Mouse (Mus musculus) embryonic facial prominence, embryonic 10.5 days (tissue): ENCODE data around the gene Amotl2. TPM values are rescaled to one million over a fixed set of nuclear protein-coding genes. Genes with fewer than 3 reads are reported as not detected.

Experiments
- DNase-seq: peaks from one replicate; pipeline ENCODE4 v3.0.0-alpha.2; 2017; ENCODE audit warnings: low spot score
- H3K27ac ChIP-seq: fragments of 300-500 bp; sonication (generic); replicated peaks from 2 replicates; pipeline ENCODE4 v1.5.1; 2016; ENCODE audit warnings: mild to moderate bottlenecking
- H3K27me3 ChIP-seq: fragments of 300-500 bp; sonication (generic); replicated peaks from 2 replicates; pipeline ENCODE4 v1.6.1; 2016; ENCODE audit warnings: low read depth, mild to moderate bottlenecking; ENCODE audit not compliant: poor library complexity, severe bottlenecking
- H3K36me3 ChIP-seq: fragments of 300-500 bp; sonication (generic); replicated peaks from 2 replicates; pipeline ENCODE4 v1.6.1; 2016; ENCODE audit warnings: mild to moderate bottlenecking, moderate library complexity
- H3K4me1 ChIP-seq: fragments of 300-500 bp; sonication (generic); 2 replicates; pipeline ENCODE4 v1.6.1; 2016
- H3K4me3 ChIP-seq: fragments of 300-500 bp; sonication (generic); 2 replicates; pipeline ENCODE4 v1.5.1; 2016; ENCODE audit warnings: mild to moderate bottlenecking, moderate library complexity
- H3K9me3 ChIP-seq: fragments of 300-500 bp; sonication (generic); 2 replicates; pipeline ENCODE4 v1.6.1; 2016; ENCODE audit warnings: mild to moderate bottlenecking
- WGBS: fragments of 180-500 bp; shearing (Covaris S2); methylation state at CpG from one replicate; pipeline ENCODE4 v1.1.7; 2016; 5-methylcytosine and 5-hydroxymethylcytosine counted together
- polyA plus RNA-seq: library from polyadenylated mRNA; unstranded; fragments of >200 nt; fragmentation: Nextera tagmentation; extraction: Ambion mirVana; gene quantifications from 2 replicates; pipeline ENCODE4 v1.2.1, GENCODE M21; 2016

The Amotl2 gene
- polyA plus RNA-seq, 1 experiment from 2014 or later = 61.4 TPM

DNA sequence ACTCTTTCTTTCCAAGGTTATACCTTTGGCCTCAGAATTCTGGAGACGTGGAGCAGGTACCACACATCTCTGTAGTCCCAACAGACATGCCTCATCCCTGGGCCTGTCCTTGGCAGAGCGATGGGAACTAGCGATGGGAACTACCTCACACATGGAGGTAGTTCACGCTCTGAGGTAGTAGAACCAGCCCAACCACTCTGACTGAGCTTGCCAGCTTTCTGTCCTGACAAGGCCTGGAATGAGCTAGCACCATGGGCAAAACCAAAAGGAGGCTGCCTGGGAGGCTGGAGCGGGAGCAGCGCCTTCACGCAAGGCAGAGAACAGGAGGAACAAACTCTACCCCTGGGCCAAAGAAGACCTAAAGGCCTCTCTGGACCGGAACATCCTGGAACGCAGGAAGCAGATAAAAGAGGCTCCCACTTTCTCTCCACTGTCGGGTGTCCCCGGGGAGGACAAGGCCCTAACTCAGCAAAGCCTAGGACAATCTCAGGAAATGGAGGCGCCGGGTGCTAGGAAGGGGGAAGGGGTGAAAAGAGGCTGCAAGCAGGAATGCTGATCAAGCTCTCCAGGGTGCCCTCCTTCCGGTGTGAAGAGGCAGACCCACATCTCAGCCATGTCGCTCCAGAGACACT is 6.9 kb upstream of the Amotl2 start:
- H3K9me3 ChIP-seq = no peaks in the 10 kb centered on the region
- WGBS = 63% methylated on average over 15 of the region's 15 CpGs
- no peaks in the 10 kb centered on the region for H3K36me3 ChIP-seq
- H3K4me1 ChIP-seq = peaks cover 40% of the 10 kb centered on the region
- H3K27ac ChIP-seq = peak overlapping the region; percentile 63
- no peaks in the 10 kb centered on the region for H3K27me3 ChIP-seq
- DNase-seq = no peak
- H3K4me3 ChIP-seq = no peak overlapping the region

DNA sequence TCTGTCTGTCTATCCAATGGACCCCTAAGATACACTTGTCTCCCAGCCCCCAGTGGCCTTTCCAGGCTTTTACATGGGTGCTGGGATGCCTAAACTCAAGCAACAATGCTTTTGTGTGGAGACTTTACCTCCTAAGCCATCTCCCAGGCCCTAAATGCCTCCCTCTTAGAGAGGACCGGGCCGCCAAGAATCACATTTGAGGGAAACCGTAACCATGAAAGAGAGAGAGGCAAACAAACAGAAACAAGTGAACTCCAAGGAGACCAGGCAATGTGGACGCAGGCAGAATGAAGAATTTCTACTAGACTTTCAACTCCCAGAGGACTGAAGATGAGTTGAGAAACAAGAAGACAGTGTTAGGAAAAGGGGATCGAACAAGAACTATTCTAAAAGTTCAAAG is 6.0 kb upstream of the Amotl2 start:
- H3K27ac ChIP-seq = peak overlapping the region; percentile 63; the same call in 1 of the 2 replicates
- WGBS = 72% methylated on average over 5 of the region's 5 CpGs

DNA sequence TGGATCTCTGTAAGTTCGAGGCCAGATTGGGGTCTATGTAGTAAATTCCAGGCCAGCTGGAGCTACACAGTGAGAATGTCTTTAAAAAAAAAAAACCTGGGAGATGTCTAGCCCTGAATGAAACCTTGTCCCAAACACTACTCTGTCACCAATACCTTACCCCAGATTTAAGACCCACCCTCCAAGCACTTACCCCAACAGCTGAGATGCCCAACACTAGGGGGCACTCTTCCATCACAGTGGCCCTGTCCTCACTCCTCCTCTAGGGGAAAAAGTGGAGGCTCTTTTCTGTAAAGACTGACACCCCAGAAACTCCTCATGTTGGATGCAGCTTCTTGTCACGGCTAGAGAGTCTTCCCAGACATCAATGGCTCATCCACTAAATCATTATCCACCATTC is 2.7 kb upstream of the Amotl2 start:
- peak; percentile 69 for DNase-seq
- Histone ChIP-seq H3K36me3 (no peaks in the 10 kb centered on the region), H3K4me3 (no peak overlapping the region), H3K4me1 (peaks cover 60% of the 10 kb centered on the region), H3K27me3 (peaks cover 4% of the 10 kb centered on the region; the same call in 1 of the 2 replicates), H3K9me3 (no peaks in the 10 kb centered on the region), H3K27ac (no peak overlapping the region)
- WGBS = 53% methylated on average over 2 of the region's 2 CpGs

More for the DNA sequence above, 6.0 kb upstream of the Amotl2 start:
- H3K4me1 ChIP-seq = peaks cover 49% of the 10 kb centered on the region
- DNase-seq = no peak
- H3K27me3 ChIP-seq = peaks cover 4% of the 10 kb centered on the region; the same call in 1 of the 2 replicates
- no peaks in the 10 kb centered on the region for H3K36me3 ChIP-seq
- H3K4me3 ChIP-seq = no peak overlapping the region
- no peaks in the 10 kb centered on the region for H3K9me3 ChIP-seq

DNA sequence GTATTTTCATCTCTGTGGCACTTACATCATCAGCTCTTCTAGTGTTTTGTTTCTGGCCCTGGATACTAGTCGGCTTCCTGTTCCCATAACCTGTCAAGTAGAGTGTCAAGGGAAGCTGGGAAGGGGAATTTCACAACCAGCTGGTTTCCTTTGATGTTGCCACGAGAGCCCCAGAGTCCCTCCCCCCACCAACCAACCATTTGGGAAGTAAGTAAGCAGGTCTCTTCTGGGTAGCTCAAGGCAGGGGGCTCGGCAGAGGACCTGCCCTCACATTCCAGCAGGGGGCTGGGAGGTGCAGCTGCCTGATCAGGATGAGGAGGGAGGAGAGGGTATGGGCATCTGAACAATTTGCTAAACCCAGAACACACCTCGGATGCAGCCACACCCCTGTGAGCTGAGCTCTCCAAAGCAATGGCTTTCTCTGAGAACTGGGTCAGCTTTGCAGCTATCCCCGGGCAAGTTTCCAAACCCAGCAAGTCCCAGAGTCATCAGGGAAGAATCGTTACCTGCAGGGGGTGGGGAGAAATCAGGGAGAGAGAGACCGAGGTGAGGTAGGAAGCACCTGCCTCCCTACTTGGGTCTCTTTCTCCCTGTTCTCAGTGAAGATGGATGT is 1.5 kb upstream of the Amotl2 start:
- H3K27ac ChIP-seq = peak overlapping the region; percentile 76
- H3K9me3 ChIP-seq = no peaks in the 10 kb centered on the region
- DNase-seq = peak; percentile 66
- peaks cover 65% of the 10 kb centered on the region for H3K4me1 ChIP-seq
- H3K4me3 ChIP-seq = peak overlapping the region; percentile 28
- H3K36me3 ChIP-seq = peaks cover 3% of the 10 kb centered on the region
- peaks cover 4% of the 10 kb centered on the region; the same call in 1 of the 2 replicates for H3K27me3 ChIP-seq
- 4% methylated on average over 7 of the region's 7 CpGs for WGBS

DNA sequence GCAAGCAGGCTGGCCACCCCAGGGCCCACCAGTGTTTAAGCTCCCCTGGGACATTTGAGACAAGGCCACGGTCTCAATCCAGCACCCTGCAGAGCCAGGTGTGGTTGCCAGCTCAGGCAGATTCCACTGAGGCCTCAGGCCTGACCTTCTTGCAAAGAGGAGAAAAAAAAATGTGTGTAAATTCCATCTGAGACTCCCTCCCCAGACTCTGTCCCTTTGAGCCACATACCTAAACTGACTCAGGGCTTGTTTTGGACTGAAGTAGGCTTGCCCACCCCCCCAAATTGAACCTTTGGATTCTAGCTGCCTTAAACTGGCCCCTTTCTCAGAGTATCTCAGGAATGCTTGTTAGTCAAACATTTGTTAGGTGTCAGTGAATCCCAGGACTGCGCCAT is 969 bp upstream of the Amotl2 start:
- Histone ChIP-seq H3K4me1 (peaks cover 65% of the 10 kb centered on the region), H3K27ac (peak overlapping the region; percentile 76), H3K36me3 (peaks cover 8% of the 10 kb centered on the region), H3K9me3 (no peaks in the 10 kb centered on the region), H3K27me3 (peaks cover 4% of the 10 kb centered on the region; the same call in 1 of the 2 replicates), H3K4me3 (peak overlapping the region; percentile 28)
- 41% methylated on average over 2 of the region's 2 CpGs for WGBS
- no peak for DNase-seq

DNA sequence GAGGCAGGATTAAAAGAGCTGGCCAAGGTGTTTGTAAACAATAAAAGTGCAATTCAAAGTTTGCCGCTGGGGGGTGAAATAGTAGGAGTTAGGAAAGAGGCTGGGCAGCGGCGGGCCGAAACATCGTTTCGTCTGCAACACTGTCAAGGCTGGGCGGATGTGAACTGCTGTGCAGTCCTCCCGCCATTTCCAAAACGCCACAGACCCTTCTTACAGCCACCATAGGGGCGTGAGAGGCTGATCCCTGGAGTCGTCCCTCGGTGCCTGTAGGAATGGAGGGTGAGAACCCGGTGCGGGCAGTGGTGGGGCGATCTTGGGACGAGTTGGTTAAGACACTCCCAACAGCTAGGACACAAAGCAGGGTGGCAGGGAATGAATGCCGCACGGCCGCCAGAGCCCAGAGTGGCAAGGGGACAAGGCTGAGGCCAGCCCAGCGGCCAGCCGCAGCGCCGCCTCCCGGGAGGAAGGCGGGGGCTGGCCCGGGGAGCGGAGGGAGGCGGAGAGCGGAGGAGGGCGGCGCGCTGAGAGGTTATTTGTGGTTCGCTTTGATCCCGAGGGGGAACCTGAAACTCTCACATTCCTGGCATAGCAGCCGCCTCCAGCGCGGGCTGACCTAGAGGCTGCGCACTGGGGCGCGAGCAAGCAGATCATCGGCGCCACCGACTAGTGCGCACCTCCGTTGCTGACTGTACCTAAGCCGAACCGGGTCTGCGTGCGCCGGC is 853 bp downstream of the Amotl2 start:
- peak; percentile 96 for DNase-seq
- H3K27me3 ChIP-seq = peaks cover 4% of the 10 kb centered on the region; the same call in 1 of the 2 replicates
- peaks cover 73% of the 10 kb centered on the region for H3K4me1 ChIP-seq
- under 1% methylated on average over 50 of the region's 50 CpGs for WGBS
- peak overlapping the region; percentile 87 for H3K4me3 ChIP-seq
- peak overlapping the region; percentile 99 for H3K27ac ChIP-seq
- no peaks in the 10 kb centered on the region for H3K9me3 ChIP-seq
- peaks cover 26% of the 10 kb centered on the region for H3K36me3 ChIP-seq

DNA sequence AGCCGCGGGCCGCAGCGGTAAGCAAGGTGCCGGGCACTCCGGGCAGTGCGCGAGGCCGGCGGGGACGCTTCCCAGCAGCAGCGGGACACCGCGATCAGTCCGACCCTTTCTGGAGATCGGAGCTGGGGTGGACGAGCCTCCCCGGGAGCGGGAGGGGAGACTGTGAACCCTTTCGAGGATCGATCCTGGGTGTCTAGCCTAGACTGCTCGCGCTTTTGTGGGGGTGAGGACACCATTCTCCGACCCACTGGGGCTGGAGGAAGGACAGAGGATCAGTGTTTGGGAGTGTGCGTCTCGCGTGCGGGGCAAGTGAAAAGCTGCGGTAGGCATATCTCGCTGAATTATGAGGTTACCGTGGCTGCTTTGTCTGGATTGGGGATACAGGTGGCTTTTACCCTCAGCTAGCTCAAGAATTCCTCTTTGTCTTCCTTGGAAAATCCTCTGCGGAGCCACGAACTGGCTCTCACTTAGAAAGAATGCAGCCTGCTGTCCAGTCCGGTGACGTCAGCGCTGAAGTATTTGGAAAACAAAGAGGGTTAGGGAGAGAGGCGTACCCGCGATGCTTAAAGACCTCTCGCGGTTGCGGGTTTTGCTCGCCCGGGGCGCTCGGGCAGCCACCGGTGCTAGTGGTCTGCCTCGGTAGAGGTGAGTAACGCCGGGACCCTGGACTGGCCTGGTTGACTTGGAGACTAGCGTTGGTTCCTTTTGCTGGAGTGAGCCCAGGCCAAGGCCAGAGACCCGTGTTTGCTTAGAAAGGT is 1.6 kb downstream of the Amotl2 start:
- H3K9me3 ChIP-seq = no peaks in the 10 kb centered on the region
- peaks cover 80% of the 10 kb centered on the region for H3K4me1 ChIP-seq
- peak overlapping the region; percentile 87 for H3K4me3 ChIP-seq
- peaks cover 33% of the 10 kb centered on the region for H3K36me3 ChIP-seq
- H3K27ac ChIP-seq = peak overlapping the region; percentile 99
- WGBS = under 1% methylated on average over 52 of the region's 52 CpGs
- H3K27me3 ChIP-seq = peaks cover 4% of the 10 kb centered on the region; the same call in 1 of the 2 replicates
- DNase-seq = peak; percentile 89

DNA sequence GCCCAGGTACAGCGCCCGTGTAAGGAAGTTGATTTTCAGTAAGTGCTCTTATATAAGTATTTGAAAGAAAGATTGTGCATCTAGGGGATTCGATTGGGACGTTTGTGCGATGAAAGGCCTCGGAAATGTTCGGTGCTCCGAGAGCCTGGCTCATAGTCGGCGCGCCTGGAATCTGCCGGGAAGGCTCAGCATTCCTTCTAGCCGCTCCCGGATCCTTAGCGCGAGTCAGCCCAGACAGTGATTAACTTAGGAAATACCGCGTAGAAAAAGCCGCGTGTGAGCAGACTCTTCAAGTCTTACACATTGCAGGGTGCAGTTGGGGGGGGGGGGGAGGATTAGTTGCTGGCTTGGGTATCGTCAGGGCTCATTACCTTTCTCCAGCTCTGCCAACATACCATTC is 2.2 kb downstream of the Amotl2 start:
- H3K9me3 ChIP-seq = no peaks in the 10 kb centered on the region
- peaks cover 85% of the 10 kb centered on the region for H3K4me1 ChIP-seq
- H3K4me3 ChIP-seq = peak overlapping the region; percentile 87
- WGBS = under 1% methylated on average over 21 of the region's 21 CpGs
- peaks cover 40% of the 10 kb centered on the region for H3K36me3 ChIP-seq
- peaks cover 4% of the 10 kb centered on the region; the same call in 1 of the 2 replicates for H3K27me3 ChIP-seq
- no peak for DNase-seq
- peak overlapping the region; percentile 99 for H3K27ac ChIP-seq

DNA sequence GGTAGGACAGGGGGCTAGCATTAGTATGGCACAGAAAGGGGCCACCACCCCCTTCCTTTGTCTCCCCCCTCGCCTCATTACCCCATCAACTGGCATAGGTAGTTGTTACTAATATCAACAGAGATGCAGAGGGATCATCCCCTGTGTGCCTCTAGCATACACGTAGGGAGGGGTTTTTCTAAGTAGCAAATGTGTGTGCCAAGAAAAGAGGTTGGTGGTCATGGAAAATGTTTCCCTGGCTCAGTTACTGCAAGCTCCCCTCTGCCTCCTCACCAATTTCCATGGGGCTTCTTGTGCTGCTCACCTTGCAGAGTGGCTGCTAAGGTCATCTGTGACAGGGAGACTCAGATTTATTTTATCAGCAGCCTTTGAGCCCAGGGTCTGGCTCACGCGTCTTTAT is 2.6 kb downstream of the Amotl2 start:
- H3K27me3 ChIP-seq = peaks cover 4% of the 10 kb centered on the region; the same call in 1 of the 2 replicates
- 4% methylated on average over 4 of the region's 4 CpGs for WGBS
- H3K27ac ChIP-seq = peak overlapping the region; percentile 99
- H3K9me3 ChIP-seq = no peaks in the 10 kb centered on the region
- DNase-seq = no peak
- H3K4me3 ChIP-seq = peak overlapping the region; percentile 87
- peaks cover 44% of the 10 kb centered on the region for H3K36me3 ChIP-seq
- peaks cover 85% of the 10 kb centered on the region for H3K4me1 ChIP-seq

DNA sequence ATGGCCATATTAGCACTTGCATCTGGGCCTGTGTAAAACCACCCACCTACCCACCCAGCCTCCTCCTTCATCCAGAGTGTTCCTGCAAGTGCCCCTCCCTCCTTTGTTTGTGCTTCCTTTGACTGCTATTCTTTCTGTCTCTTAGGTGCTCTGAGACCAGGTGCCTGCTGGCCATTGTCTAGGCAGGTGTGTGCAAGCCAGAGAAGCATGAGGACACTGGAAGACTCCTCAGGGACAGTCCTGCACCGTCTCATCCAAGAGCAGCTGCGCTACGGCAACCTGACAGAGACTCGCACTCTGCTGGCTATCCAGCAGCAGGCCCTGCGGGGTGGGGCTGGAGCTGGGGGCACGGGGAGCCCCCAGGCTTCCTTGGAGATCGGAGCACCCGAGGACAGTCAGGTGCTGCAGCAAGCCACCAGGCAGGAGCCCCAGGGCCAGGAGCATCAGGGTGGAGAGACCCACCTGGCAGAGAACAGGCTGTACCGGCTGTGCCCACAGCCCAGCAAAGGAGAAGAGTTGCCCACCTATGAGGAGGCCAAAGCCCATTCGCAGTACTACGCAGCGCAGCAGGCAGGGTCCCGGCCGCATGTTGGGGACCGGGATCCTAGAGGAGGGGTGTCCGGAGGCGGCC is 3.6 kb downstream of the Amotl2 start:
- DNase-seq = no peak
- Histone ChIP-seq H3K9me3 (no peaks in the 10 kb centered on the region), H3K27ac (peak overlapping the region; percentile 68), H3K36me3 (peaks cover 53% of the 10 kb centered on the region), H3K4me3 (peak overlapping the region; percentile 87), H3K4me1 (peaks cover 85% of the 10 kb centered on the region), H3K27me3 (peaks cover 4% of the 10 kb centered on the region; the same call in 1 of the 2 replicates)
- 70% methylated on average over 17 of the region's 17 CpGs for WGBS

DNA sequence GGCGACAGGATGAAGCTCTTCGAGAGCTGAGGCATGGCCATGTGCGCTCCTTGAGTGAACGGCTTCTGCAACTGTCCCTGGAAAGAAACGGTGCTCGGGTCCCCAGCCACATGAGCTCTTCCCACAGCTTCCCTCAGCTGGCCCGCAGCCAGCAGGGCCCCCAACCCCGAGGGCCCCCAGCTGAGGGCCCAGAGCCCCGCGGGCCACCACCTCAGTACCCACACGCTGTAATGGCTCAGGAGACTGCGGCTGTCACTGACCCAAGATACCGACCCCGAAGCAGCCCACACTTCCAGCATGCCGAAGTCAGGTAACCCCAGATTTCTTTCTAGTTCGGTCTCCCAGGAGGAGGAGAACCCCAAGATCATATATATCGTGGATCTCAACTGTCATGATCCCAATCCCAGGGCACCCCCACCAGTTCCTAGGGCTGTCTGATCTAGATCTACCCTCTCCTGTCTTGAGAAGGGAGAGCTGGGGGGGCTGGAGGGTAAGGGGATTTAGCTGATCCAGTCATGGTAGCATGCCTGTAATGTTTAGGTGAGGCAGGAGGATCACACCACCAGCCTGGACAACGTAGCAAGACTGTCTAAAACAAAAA is 4.2 kb downstream of the Amotl2 start:
- DNase-seq = no peak
- peak overlapping the region; percentile 87 for H3K4me3 ChIP-seq
- H3K27ac ChIP-seq = peak overlapping the region; percentile 68
- WGBS = 70% methylated on average over 18 of the region's 18 CpGs
- no peaks in the 10 kb centered on the region for H3K27me3 ChIP-seq
- H3K4me1 ChIP-seq = peaks cover 85% of the 10 kb centered on the region
- H3K36me3 ChIP-seq = peaks cover 59% of the 10 kb centered on the region
- H3K9me3 ChIP-seq = no peaks in the 10 kb centered on the region
